Mouse (Mus musculus) heart, embryonic 13.5 days (tissue): ENCODE results near the gene Dscam. TPM values are rescaled to one million over a fixed set of nuclear protein-coding genes. Genes with fewer than 3 reads are reported as not detected.

ENCODE experiments used
- polyA plus RNA-seq: library from polyadenylated mRNA; unstranded; fragments of >200 nt; fragmentation: Nextera tagmentation; extraction: Ambion mirVana; gene quantifications from 2 replicates; pipeline ENCODE4 v1.2.1, GENCODE M21; 2015

Dscam gene
- polyA plus RNA-seq, 1 experiment from 2014 or later: not detected

Other genes starting within 250 kb of the Dscam start
- 55.0 and 62.9 TPM in 2 replicates for gene Bace2, start 186.0 kb upstream of the Dscam start, polyA plus RNA-seq